Mouse (Mus musculus) gastrocnemius, postnatal 4 days (tissue): ENCODE measurements at regions not wholly inside any gene's neighbourhood (a gene's known extent, or its start where the extent isn't known, plus 50 kb on each side); places are given as distances from the start of the nearest gene placed in this dataset.

Experiments used
- DNase-seq, 2 experiments: peaks; one replicate each; pipeline ENCODE4 v3.0.0; 2021 to 2022; ENCODE audit warnings: low spot score in 2 of 2, mixed read lengths in 2 of 2

DNA sequence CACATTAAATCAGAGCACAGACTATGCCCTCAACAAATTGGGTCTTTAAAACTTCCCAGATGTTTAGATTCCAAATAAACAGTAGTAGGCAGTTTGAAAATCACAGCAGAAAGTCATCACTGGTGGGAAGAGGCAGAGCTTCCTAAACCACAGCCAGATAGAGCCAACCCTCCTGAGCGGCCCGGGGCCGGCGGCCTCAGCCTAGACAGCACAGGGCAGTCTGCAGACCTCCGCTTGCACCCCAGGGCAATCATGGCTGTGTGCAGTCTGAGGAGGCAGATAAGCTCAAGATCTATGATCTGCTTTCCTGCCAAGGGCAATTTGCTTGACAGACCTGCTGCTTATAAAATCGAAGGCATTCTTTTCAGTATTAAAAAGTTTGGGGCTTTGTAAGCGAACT is 192.6 kb downstream of the Hlx start:
- no peak for DNase-seq

DNA sequence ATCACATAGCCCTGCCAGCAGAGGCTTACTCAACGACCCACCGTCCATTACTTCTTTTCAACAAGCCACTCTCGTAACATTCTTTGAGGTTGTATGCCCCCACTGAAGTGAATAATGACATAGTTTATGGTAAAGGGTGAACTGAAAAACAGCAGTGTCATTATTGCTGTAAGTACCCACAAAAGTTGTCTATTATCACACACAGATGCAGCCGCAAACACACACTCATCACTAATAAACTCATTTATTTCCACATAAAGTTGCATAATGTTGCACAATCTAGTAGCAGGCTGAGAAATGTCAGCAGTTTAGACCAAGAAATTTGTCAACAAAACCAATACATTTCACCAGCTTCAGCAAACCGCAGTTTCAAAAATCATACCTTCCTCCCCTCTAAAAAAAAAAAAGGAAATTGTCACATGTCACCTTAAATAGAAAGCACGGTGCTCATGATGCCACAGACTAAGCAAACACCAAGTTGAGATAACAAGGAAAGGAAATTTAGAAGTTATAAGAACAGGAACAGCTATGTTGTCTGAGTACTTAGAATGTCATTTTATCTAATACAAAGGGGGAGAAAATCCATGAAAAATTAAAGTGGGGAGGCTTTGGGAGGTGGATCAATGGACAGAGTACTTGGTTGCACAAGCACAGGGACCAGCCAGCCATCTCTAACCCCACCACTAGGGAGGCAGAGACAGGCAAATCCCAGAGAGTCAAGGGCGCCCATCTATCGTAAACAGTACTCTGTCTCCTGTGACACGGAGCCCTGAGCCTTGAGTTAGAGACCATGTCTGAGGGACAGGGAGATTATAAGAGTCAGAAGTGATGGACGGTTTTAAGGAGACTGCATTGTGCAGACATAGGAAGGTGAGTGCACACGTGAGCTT is 195.9 kb downstream of the Hlx start:
- DNase-seq: no peak

DNA sequence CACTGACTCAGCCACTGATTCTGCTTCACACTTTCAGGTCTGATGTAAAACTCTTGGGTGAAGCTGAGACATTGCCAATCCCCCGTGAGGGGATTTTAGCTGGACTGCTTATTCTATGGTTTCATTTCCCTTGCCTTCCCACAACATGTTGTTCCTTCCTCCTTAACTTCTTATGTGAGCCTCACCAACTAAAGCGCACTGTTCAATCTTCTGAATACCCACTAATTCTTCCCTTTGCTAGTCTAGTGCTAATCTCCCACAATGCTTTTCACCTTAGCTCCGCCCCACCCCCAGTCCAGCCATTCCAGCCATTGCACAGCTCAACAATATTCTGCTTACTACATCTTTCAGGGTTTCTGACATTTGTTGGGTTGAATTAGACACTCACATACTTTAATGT is 196.7 kb downstream of the Hlx start:
- no peak for DNase-seq

DNA sequence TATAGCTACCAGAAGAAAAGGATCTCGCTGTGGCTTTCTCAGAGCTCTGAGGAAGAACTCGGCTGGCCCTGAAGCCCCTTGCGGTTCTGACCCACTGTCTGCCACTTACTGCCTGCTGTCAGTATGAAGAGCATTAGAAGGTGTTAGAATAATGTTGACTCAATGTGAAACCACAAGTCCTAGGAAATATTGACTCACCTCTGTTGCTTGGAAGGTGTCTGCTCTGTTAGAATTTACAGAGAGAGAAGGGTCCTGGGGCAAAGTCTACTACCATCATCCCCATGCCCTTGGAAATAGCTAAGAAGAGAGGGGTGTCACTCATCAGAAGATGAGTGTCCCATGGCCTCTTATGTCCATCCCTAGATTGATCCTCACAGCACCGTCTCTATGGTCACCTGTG is 197.9 kb downstream of the Hlx start:
- DNase-seq: no peak

DNA sequence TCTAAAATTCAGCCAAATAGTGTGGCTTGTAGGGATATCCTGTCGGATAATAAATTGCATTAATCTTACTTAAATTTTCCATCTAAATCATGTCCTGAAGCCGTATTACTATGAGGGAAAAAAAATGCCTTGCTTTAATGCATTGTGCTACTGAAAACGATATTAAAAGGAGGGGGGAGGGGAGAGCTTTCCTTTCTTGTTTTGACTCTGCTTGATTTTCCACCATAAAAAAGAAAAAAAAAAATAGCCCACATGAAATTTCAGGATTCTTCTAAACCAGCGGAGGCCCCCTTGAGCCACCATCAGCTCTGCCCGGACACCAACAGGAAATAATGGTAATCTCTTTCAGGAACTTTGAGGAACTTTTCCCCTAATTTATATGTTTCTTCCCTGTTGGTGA is 198.5 kb downstream of the Hlx start:
- no peak for DNase-seq

DNA sequence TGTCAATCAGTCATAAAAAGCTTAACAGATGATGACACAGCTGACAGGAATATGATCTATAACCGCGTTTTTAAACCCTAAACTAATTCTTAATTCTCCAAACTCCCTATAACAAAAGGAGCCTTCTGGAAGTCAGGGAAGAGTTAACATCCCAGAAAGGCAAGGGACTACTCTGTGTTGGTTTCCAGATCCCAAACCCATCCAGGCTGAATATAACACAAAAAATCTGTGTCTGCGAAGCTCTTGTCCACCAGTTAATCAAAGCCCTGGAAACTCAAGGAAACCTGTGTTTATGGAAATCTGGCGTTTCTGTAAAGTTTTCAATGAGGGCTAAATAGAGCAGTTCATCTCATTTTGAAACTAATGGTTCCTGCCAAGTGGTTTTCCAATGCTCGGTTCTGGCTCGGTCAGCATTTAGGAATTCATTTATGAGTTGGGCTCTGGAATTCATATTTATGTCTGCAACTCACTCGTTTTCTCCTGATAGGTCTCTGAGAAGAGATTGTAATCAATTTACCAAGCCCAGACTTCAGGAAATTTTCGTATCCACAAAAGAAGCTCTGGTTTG is 199.8 kb downstream of the Hlx start:
- DNase-seq: no peak

DNA sequence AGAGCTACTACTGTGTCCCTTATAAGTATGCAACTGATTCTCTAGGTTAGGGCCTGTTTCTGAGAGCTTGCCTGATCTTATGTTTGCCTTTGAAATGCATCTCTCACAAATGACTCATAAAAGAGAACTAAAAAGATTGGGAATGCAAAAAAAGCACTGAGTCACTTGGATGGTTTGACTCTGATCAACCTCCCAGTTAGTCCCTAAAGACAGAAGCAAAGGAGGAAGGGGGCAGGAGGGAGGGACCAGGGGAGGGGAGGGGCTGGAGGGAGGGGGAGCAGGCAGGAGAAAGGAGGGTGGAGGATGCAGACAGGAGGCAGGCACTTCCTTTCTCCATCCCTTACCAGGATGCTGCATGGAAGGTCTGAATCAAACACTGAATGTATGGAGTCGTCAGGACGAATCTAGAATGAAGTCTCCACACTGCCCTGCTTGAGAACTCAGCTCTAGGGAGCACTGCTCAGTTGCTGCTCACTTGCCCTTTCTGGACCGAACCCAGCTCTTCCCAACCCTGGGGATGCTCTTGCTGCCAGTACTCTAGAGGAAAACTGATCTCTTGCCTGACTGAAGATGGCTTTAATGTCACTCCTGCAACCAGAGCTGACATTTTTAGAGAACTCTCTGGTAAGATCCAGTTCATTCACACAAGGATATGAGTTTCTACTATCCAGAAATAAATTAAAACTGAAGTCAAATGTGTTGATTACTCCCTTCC is 201.7 kb downstream of the Hlx start:
- no peak for DNase-seq

DNA sequence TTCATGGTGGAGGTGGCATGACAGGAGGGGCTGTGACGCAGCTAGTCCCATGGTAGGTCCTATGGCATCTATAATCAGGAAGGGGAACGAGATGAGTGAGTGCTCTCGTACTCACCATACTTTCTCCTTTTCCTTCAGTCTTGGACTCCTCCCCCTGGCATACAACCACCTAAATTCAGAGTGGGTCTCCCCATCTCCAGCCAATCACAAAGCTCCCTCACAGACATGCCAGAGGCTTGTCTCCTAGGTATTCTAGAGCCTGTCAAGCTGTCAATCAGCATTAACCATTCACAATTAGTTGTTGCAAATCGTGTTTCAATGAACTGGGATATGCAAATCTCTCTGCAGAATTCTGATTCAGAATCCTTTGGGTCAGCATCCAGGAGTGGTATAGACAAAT is 206.7 kb downstream of the Hlx start:
- DNase-seq: no peak

DNA sequence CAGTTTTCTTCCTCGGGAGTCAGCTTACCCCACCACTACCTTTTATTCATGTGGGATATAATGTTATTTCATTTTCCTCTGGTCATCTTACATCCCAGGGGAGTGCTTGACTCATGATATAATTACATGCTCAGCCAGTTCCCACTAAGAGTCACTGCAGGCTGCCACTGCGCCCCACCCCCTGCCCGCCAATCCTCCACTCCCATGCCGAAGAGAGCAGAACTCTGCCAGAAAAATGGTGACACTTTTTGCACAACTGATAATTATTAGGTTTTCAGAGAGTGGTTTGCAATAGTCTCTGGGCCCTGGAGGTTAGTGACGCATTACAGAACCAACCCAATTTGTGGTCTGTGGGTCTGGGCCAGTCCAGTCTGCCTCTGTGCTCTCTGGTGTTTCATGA is 212.9 kb downstream of the Hlx start:
- peak in 1 of 2 experiments; percentile 17 for DNase-seq

DNA sequence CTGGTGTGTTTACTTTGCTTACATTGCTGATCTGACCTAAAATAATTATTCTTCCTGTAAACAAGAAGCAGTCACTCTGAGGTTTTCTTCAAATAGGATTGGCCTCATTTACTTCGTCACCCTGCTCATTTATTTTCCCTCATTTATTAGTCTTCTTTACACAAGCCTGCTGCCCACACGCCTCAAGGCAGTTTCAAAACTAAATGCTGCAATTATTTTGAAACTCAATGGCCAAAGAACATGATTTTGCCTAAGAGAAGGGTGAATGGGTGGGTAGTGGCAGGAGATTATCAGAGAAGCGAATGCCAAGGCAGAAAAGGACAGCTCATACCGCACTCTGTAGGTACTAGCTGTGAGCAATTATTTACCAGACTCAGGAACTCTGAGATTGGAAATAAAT is 227.8 kb downstream of the Hlx start:
- DNase-seq: no peak

DNA sequence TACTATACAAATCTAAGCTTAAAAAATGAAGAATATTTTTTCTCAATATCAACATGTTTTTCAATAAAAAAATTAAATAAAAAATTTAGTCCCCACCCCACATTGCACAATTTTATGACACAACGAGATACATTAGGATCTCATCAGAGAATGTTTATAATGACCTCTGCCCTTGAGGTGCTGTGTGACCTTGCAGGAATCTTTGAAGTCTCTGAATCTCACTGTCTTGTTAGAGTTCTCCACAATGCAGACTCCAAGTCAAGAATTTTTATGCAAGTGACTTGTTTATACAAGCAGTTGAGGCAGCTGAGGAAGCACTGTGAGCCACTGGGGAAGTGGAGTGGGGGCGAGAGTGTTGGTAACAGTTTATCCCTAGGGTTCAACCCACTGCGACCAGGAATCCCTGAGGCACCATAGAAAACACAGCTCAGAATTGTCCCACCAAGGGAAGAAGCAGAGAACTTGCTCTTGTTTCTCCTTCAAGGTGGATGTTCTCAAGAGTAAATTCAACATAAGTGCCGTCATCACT is 228.5 kb downstream of the Hlx start:
- DNase-seq: no peak

DNA sequence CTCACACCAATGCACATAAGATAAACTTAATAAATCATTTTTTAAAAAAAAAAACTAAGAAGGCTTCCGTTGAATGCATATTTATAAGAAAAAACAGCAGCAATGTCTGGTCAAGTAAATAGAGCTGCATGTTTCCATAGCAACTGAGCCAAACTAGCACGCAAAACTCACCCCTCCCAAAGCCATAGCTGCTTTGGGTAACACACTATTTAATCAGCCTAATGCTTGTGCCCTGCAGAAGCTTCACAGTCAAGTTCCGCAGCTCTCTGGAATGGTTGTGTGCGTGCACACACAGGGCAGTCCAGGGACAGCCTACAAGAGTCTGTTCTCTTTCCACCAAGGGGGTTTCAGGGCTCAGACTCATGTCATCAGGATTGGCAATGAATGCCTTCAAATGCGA is 231.7 kb downstream of the Hlx start:
- no peak for DNase-seq

DNA sequence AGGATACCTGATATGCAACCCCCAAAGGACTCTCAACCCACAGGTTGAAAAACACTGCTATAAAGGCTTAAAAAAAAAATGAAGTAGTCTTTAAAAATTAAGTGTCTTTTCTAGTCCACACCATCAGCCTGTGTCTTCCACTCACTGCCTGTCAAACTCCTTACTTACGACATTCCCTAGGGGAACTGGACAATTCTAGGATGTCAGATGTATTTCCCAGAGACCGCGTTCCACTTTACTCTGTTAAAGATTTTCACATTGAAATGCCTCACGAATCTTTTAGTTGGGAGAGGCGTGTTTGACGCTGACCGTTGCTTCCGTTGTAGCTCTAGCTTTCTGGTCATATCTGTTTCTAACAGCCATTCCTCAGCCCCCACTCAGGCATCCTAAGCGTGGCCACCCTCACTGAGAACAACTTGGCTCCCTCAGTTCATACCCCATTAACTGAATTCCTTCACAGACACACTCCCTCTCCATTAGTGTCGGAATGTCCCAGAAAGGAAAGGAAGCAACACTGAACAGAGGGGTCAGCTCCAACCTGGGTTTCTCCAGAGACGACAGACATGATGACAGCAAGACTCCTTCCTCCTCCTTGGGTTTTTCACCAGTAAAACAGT is 233.4 kb downstream of the Hlx start:
- no peak for DNase-seq

DNA sequence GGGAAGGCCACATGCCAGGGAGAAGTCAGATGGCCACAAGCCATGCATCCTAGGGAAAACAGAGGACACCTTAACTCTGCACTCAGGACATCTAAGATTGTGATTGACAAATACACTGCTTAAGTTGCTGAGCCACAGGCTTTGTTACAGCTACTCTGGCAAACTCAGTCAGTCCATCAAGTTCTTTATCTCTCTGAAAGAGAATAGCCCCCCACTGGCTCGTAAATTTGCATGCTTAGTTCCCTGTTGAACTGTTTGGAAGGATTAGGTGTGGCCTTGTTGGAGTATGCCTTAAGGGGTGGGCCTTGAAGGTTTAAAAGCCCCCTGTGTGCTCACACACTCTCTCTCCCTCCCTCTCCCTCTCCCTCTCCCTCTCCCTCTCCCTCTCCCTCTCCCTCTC is 235.4 kb downstream of the Hlx start:
- no peak for DNase-seq

DNA sequence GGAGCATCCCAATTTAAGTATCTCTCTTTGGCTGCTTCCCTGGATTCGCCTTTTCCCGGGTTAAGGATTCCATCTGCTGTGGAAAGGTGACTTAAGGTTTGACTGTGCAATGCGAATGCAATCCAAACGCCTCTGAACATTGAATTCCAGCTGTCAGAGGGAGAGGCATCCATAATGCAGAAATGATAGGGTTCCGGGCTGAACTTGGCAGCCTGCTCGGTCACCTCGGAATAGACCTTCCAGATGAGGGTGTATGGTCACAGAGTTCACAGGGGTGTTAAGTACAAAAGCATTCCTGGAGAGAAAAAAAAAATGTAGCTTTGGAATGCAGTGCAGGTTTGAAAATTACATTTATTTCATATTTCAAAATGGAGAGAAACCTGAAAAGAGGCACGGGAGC is 238.6 kb downstream of the Hlx start:
- no peak for DNase-seq

DNA sequence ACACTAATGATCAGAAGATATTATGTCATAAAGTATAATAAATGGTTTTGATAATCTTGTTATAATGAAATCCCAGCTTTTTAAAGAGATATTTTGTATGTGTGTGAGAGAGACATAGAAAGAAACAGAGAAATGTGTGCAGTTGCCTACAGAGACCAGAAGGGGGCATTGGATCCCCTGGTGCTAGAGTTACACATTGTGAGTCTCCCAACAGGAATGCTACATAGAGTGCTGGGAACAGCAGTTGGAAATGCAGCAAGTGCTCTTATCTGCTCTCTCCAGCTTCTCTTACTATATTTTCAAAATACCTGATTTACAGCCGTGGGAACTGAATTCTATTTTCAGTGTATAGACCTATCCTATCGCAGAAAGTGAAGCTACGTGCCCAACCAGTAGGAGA is 240.3 kb downstream of the Hlx start:
- no peak for DNase-seq

DNA sequence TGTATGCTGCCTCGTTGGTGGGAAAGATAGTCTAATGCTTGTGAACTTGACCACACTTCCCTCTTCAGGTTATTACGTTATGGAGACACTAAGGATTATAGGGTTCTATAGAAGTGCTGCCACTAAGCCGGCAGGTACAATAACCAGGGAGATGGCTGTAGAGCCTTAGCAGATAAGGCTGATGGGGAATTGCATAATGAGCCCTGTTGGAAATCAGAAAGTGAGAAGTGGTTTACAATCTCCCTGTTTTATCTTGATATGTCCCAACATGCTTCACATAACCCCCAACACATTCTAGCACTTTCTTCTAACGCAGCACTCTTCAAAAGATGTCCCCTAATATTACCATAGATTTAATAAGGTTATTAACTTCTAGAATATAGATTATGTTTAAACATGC is 241.2 kb downstream of the Hlx start:
- no peak for DNase-seq

DNA sequence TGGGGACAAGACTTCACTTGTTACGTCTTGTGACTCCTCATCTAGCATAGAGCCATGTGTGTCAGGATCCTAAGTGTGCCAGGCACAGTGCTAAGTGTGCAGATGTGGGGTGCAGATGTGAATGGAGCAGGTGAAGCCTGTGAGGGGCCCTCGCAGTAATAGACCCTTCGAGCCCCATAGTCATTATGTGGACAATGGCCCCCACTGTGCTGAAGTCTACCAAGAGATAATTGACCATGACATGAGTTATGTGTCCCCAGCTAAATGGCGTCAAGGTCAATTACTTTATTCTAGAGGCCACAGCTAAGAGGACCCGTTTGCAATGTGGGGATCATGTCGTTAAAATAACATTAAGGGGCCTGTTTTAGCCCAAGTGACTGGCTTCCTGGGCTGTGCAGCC is 245.0 kb downstream of the Hlx start:
- no peak for DNase-seq

DNA sequence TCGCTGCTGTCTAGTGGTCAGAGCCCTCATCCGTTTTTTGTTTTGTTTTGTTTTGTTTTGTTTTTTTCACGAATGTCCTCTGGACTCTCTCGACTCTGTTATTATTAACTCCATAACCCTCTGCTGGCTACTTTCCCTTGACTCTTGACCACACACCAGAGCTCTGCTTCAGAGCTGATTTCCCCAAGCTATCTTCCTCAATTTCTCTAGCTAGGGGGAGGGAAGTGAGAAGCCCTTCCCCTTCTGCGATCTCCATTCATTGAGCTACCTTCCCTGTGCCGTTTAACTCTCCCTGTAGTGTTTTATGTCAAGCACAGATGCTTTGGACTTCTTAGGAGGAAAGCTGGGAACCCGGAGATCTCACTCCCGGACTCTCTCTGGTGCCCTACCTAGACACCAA is 247.6 kb downstream of the Hlx start:
- DNase-seq: no peak

DNA sequence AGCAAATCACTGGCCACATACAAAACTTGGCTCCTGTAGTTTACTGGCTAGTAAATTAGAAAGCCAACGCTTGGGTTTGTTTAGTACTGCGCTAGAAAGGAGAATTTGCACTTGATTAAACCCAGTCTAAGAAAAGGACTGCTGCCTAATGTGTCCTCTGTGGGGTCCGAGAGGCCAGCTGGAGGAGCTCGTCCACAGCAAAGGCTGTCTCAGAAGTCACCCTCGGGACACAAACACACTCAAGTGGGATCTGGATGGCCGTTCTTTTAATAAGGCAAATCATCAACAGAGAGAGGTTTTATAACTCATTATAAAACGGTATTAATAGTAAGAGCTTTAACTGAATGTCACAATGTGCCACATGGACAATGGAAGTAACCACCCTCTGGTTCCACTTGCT is 249.0 kb downstream of the Hlx start:
- no peak for DNase-seq

DNA sequence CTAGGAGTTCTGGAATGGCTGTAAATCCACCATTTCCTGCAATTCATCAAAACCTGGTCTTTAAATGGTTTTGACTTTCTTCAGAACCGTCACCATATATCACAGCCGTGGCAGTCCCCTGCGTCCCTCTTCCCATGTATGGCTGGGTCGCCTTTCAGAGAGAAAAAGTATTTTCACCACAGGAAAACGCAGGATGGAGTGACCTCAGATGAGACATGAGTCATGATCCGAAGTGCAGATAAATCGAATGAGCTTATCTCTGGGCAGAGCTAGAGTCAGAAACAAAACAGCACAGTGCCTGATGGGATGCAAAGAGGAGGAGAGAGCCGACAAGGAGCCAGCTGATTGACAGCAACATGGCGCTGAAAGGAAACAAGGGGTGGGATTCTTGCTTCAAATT is 250.4 kb downstream of the Hlx start:
- no peak for DNase-seq
